Mouse (Mus musculus): ENCODE measurements at regions not wholly inside any gene's neighbourhood (a gene's known extent, or its start where the extent isn't known, plus 50 kb on each side); places are given as distances from the start of the nearest gene placed in this dataset.

- no peak overlapping the region for H3K27ac ChIP-seq
- no peak overlapping the region for H3K9ac ChIP-seq
- no peaks in the 10 kb centered on the region for H3K9me3 ChIP-seq (replicated peaks)
- H3K4me1 ChIP-seq: no peaks in the 10 kb centered on the region
- H3K4me3 ChIP-seq: no peak overlapping the region
- 82% methylated on average over 6 of the region's 6 CpGs for WGBS
- ATAC-seq (ENCODE audit: low FRiP score): no peak
- no peaks in the 10 kb centered on the region for H3K36me3 ChIP-seq
- H3K27me3 ChIP-seq: no peaks in the 10 kb centered on the region
- H3K4me2 ChIP-seq (replicated peaks): no peak overlapping the region
These were observed 114.8 kb upstream of the Fam49a start for GRCm38 (mm10) chr12:12147088-12147687.

GRCm38 (mm10) chr12:12147847-12148246 is 114.1 kb upstream of the Fam49a start:
- ATAC-seq (ENCODE audit: low FRiP score): no peak
- no peaks in the 10 kb centered on the region for H3K4me1 ChIP-seq
- no peaks in the 10 kb centered on the region for H3K36me3 ChIP-seq
- WGBS: 82% methylated on average over 3 of the region's 3 CpGs
- no peaks in the 10 kb centered on the region for H3K9me3 ChIP-seq (replicated peaks)
- no peaks in the 10 kb centered on the region for H3K27me3 ChIP-seq
- no peak overlapping the region for H3K27ac ChIP-seq
- H3K4me2 ChIP-seq (replicated peaks): no peak overlapping the region
- H3K4me3 ChIP-seq: no peak overlapping the region
- H3K9ac ChIP-seq: no peak overlapping the region

GRCm38 (mm10) chr12:12148659-12149399 is 113.1 kb upstream of the Fam49a start:
- 63% methylated on average over 3 of the region's 3 CpGs for WGBS
- no peaks in the 10 kb centered on the region for H3K27me3 ChIP-seq
- H3K4me3 ChIP-seq: no peak overlapping the region
- H3K4me1 ChIP-seq: no peaks in the 10 kb centered on the region
- no peak overlapping the region for H3K9ac ChIP-seq
- no peaks in the 10 kb centered on the region for H3K9me3 ChIP-seq (replicated peaks)
- no peak overlapping the region for H3K27ac ChIP-seq
- no peak overlapping the region for H3K4me2 ChIP-seq (replicated peaks)
- ATAC-seq (ENCODE audit: low FRiP score): peak; percentile 22
- H3K36me3 ChIP-seq: no peaks in the 10 kb centered on the region

GRCm38 (mm10) chr12:12164411-12164810 is 97.5 kb upstream of the Fam49a start:
- Histone ChIP-seq H3K9me3 (replicated peaks) (no peaks in the 10 kb centered on the region), H3K36me3 (no peaks in the 10 kb centered on the region), H3K27ac (no peak overlapping the region), H3K4me1 (no peaks in the 10 kb centered on the region), H3K4me3 (no peak overlapping the region), H3K9ac (no peak overlapping the region), H3K4me2 (replicated peaks) (no peak overlapping the region), H3K27me3 (no peaks in the 10 kb centered on the region)
- ATAC-seq (ENCODE audit: low FRiP score): no peak
- WGBS: 89% methylated on average over 1 of the region's 1 CpGs

GRCm38 (mm10) chr12:12170581-12170980 is 91.4 kb upstream of the Fam49a start:
- no peaks in the 10 kb centered on the region for H3K27me3 ChIP-seq
- WGBS: 94% methylated on average over 2 of the region's 2 CpGs
- no peak for ATAC-seq (ENCODE audit: low FRiP score)
- no peak overlapping the region for H3K9ac ChIP-seq
- no peaks in the 10 kb centered on the region for H3K36me3 ChIP-seq
- H3K4me3 ChIP-seq: no peak overlapping the region
- H3K4me2 ChIP-seq (replicated peaks): no peak overlapping the region
- no peaks in the 10 kb centered on the region for H3K4me1 ChIP-seq
- H3K27ac ChIP-seq: no peak overlapping the region
- H3K9me3 ChIP-seq (replicated peaks): no peaks in the 10 kb centered on the region

- Histone ChIP-seq H3K4me1 (peaks cover 9% of the 10 kb centered on the region), H3K9ac (no peak overlapping the region), H3K4me2 (replicated peaks) (no peak overlapping the region), H3K36me3 (no peaks in the 10 kb centered on the region), H3K4me3 (no peak overlapping the region), H3K27ac (no peak overlapping the region), H3K27me3 (no peaks in the 10 kb centered on the region), H3K9me3 (replicated peaks) (no peaks in the 10 kb centered on the region)
- ATAC-seq (ENCODE audit: low FRiP score): no peak
- 82% methylated on average over 6 of the region's 6 CpGs for WGBS
These were observed 89.7 kb upstream of the Fam49a start for GRCm38 (mm10) chr12:12172087-12172823.

GRCm38 (mm10) chr12:12176331-12177263 is 85.3 kb upstream of the Fam49a start:
- no peaks in the 10 kb centered on the region for H3K36me3 ChIP-seq
- peak; percentile 86 for ATAC-seq (ENCODE audit: low FRiP score)
- peaks cover 16% of the 10 kb centered on the region for H3K4me1 ChIP-seq
- H3K27me3 ChIP-seq: no peaks in the 10 kb centered on the region; the same call in 1 of the 2 replicates
- H3K27ac ChIP-seq: no peak overlapping the region
- H3K9ac ChIP-seq: 0 out of 2 replicates have a peak overlapping the region, but pooled peaks have one; percentile 27
- no peaks in the 10 kb centered on the region for H3K9me3 ChIP-seq (replicated peaks)
- WGBS: 15% methylated on average over 13 of the region's 13 CpGs
- peak overlapping the region; percentile 23 for H3K4me3 ChIP-seq
- H3K4me2 ChIP-seq (replicated peaks): peak overlapping the region; percentile 50

- Histone ChIP-seq H3K4me3 (no peak overlapping the region), H3K27ac (no peak overlapping the region), H3K36me3 (no peaks in the 10 kb centered on the region), H3K9me3 (replicated peaks) (no peaks in the 10 kb centered on the region), H3K4me2 (replicated peaks) (no peak overlapping the region), H3K9ac (no peak overlapping the region), H3K4me1 (peaks cover 16% of the 10 kb centered on the region), H3K27me3 (no peaks in the 10 kb centered on the region; the same call in 1 of the 2 replicates)
- no peak for ATAC-seq (ENCODE audit: low FRiP score)
- 65% methylated on average over 6 of the region's 6 CpGs for WGBS
These were observed 84.5 kb upstream of the Fam49a start for GRCm38 (mm10) chr12:12177264-12178043.

GRCm38 (mm10) chr12:12178391-12178790 is 83.5 kb upstream of the Fam49a start:
- 83% methylated on average over 2 of the region's 2 CpGs for WGBS
- Histone ChIP-seq H3K4me2 (replicated peaks) (no peak overlapping the region), H3K4me1 (peaks cover 16% of the 10 kb centered on the region), H3K27me3 (no peaks in the 10 kb centered on the region; the same call in 1 of the 2 replicates), H3K9ac (no peak overlapping the region), H3K9me3 (replicated peaks) (no peaks in the 10 kb centered on the region), H3K4me3 (no peak overlapping the region), H3K27ac (no peak overlapping the region), H3K36me3 (no peaks in the 10 kb centered on the region)
- no peak for ATAC-seq (ENCODE audit: low FRiP score)

- no peak for ATAC-seq (ENCODE audit: low FRiP score)
- Histone ChIP-seq H3K4me3 (no peak overlapping the region), H3K27me3 (no peaks in the 10 kb centered on the region; the same call in 1 of the 2 replicates), H3K9ac (no peak overlapping the region), H3K9me3 (replicated peaks) (no peaks in the 10 kb centered on the region), H3K27ac (no peak overlapping the region), H3K36me3 (no peaks in the 10 kb centered on the region), H3K4me1 (peaks cover 16% of the 10 kb centered on the region), H3K4me2 (replicated peaks) (no peak overlapping the region)
- 61% methylated on average over 10 of the region's 10 CpGs for WGBS
These were observed 82.6 kb upstream of the Fam49a start for GRCm38 (mm10) chr12:12179292-12179865.

GRCm38 (mm10) chr12:12180986-12181385 is 81.0 kb upstream of the Fam49a start:
- Histone ChIP-seq H3K9ac (no peak overlapping the region), H3K9me3 (replicated peaks) (no peaks in the 10 kb centered on the region), H3K27ac (no peak overlapping the region), H3K36me3 (no peaks in the 10 kb centered on the region), H3K4me1 (peaks cover 16% of the 10 kb centered on the region), H3K27me3 (no peaks in the 10 kb centered on the region; the same call in 1 of the 2 replicates), H3K4me3 (no peak overlapping the region), H3K4me2 (replicated peaks) (no peak overlapping the region)
- ATAC-seq (ENCODE audit: low FRiP score): no peak
- WGBS: 84% methylated on average over 1 of the region's 1 CpGs
